Mouse (Mus musculus): Measurements from ENCODE around the gene Kdf1.

- no peak for TF ChIP-seq CTCF (IDR thresholded peaks at IDR 0.05; ENCODE audit: low read depth)
- no peak for TF ChIP-seq EP300 (IDR thresholded peaks at IDR 0.05; ENCODE audit: low read depth)
These were observed 41.1 kb downstream of the Kdf1 start for GRCm38 (mm10) chr4:133559846-133560245.
